Mouse (Mus musculus) T-helper 2 cell (primary cell): ENCODE results near the gene Hoxc4.

Experiments
- in situ Hi-C: fragments of 300-600 bp; cut with MboI, MseI; formaldehyde crosslinking; loops from one replicate; pipeline ENCODE4 v1.15.1; 2025; ENCODE audit warnings: high pct_unique_total_duplicates

Gene Hoxc4

GRCm38 (mm10) chr15:102988078-102988477 is 30.7 kb upstream of the Hoxc4 start:
- in situ Hi-C loops: loop anchor here (5.0 to 25.0 kb wide), 2 partner anchors 184 to 324 kb away; partner anchors contain the start of gene Gpr84

GRCm38 (mm10) chr15:102990461-102991397 is 28.0 kb upstream of the Hoxc4 start, which contains the start of gene Hoxc8:
TSS of gene Hoxc8 (plus strand) at chr15:102990607.
- in situ Hi-C loops: loop anchor here (25.0 kb wide), 1 partner anchor 322 kb away; the partner anchor contains the start of gene Gpr84

- in situ Hi-C loops: loop anchor here (25.0 kb wide), 1 partner anchor 321 kb away; the partner anchor contains the start of gene Gpr84
Measured at GRCm38 (mm10) chr15:102991782-102992181, 27.0 kb upstream of the Hoxc4 start.

GRCm38 (mm10) chr15:102992206-102992605 is 26.5 kb upstream of the Hoxc4 start:
- in situ Hi-C loops: loop anchor here (25.0 kb wide), 1 partner anchor 320 kb away; the partner anchor contains the start of gene Gpr84

GRCm38 (mm10) chr15:102992863-102993262 is 25.9 kb upstream of the Hoxc4 start:
- in situ Hi-C loops: loop anchor here (25.0 kb wide), 1 partner anchor 319 kb away; the partner anchor contains the start of gene Gpr84

- in situ Hi-C loops: loop anchor here (25.0 kb wide), 1 partner anchor 316 kb away; the partner anchor contains the start of gene Gpr84
Measured at GRCm38 (mm10) chr15:102996548-102996947, 22.2 kb upstream of the Hoxc4 start.

GRCm38 (mm10) chr15:102997431-102997830 is 21.3 kb upstream of the Hoxc4 start:
- in situ Hi-C loops: loop anchor here (25.0 kb wide), 1 partner anchor 315 kb away; the partner anchor contains the start of gene Gpr84

- in situ Hi-C loops: loop anchor here (25.0 kb wide), 1 partner anchor 314 kb away; the partner anchor contains the start of gene Gpr84
Measured at GRCm38 (mm10) chr15:102997939-102998355, 20.8 kb upstream of the Hoxc4 start, which contains the start of gene Hoxc6. TSS of gene Hoxc6 (plus strand) at chr15:102998257.

GRCm38 (mm10) chr15:102998608-102999182 is 20.0 kb upstream of the Hoxc4 start:
- in situ Hi-C loops: loop anchor here (25.0 kb wide), 1 partner anchor 314 kb away; the partner anchor contains the start of gene Gpr84

GRCm38 (mm10) chr15:102999183-102999831 is 19.4 kb upstream of the Hoxc4 start:
- in situ Hi-C loops: loop anchor here (25.0 kb wide), 1 partner anchor 313 kb away; the partner anchor contains the start of gene Gpr84

- in situ Hi-C loops: loop anchor here (25.0 kb wide), 1 partner anchor 312 kb away; the partner anchor contains the start of gene Gpr84
Measured at GRCm38 (mm10) chr15:102999955-103000354, 18.8 kb upstream of the Hoxc4 start.

- in situ Hi-C loops: no loop called here
Measured at GRCm38 (mm10) chr15:103000501-103000901, 18.2 kb upstream of the Hoxc4 start.

- in situ Hi-C loops: no loop called here
Measured at GRCm38 (mm10) chr15:103001370-103001769, 17.4 kb upstream of the Hoxc4 start.

- in situ Hi-C loops: no loop called here
Measured at GRCm38 (mm10) chr15:103002156-103002555, 16.6 kb upstream of the Hoxc4 start.

- in situ Hi-C loops: no loop called here
Measured at GRCm38 (mm10) chr15:103002821-103003448, 15.8 kb upstream of the Hoxc4 start.

GRCm38 (mm10) chr15:103005308-103005707 is 13.4 kb upstream of the Hoxc4 start:
- in situ Hi-C loops: no loop called here

- in situ Hi-C loops: no loop called here
Measured at GRCm38 (mm10) chr15:103005797-103006196, 12.9 kb upstream of the Hoxc4 start.

GRCm38 (mm10) chr15:103006326-103006725 is 12.4 kb upstream of the Hoxc4 start:
- in situ Hi-C loops: no loop called here

- in situ Hi-C loops: no loop called here
Measured at GRCm38 (mm10) chr15:103009265-103010111, 9.2 kb upstream of the Hoxc4 start.
